Mouse (Mus musculus): ENCODE results near the gene Psip1.

DNA sequence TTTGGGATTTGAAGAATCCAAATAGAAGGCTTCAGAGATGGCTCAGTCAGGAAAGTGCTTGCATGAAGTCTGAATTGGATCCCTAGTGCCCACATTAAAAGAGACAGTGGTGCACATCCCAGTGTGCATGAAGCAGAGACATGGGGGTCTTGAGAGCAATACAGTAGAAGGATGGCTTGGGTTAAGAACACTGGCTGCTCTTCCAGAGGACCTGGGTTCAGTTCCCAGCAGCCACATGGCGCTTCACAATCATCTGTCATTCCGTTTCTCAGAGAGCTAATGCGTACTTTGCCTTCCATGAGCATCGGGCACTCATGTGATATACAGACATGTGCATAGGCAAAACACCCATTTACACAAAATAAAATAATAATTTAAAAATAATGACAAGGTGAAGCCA, 61.1 kb downstream of the Psip1 start:
- TF ChIP-seq CTCF (IDR thresholded peaks at IDR 0.05; ENCODE audit: low read depth, low read length) (no peak), POLR2A (IDR thresholded peaks at IDR 0.05; ENCODE audit: extremely low read depth, insufficient read depth, low read length) (no peak)
